Mouse (Mus musculus): ENCODE data around the gene Olfr731. TPM values are rescaled to one million over a fixed set of nuclear protein-coding genes. Genes with fewer than 3 reads are reported as not detected.

Gene Olfr731
- polyA plus RNA-seq (2014; fragmentation: Nextera tagmentation; extraction: Ambion mirVana): not detected in 2 replicates

DNA sequence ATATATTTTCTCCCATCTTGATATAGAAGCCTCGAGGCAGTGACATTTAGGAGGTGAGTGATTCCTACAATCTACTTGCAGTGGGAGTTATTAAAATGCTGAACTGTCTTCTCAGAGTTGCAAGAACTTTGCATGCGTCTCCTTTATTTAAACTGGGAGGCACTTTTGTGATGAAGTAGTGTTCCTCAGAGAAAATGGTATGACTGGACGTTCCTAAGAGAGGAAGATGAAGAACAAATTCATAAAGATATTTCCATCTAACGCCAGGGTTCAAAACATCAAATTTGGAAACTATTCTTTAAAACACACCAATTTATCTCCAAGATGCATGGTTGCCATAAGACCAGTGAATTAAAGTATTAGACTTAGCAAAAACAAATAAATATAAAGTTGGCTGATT is at the start of gene Olfr731:
Gene Olfr731 (minus strand): TSS at position 101 of the 400 bp plus-strand sequence.
- 85% methylated on average over 4 of the region's 4 CpGs for WGBS
- Histone ChIP-seq H3K4me2 (no peak within 1 kb of the TSS), H3K27me3 (ENCODE audit: control insufficient read depth, insufficient read depth, low read length) (no peaks in the 10 kb centered on the region), H3K9me3 (ENCODE audit: control insufficient read depth, low read length) (no peaks in the 10 kb centered on the region), H3K36me3 (ENCODE audit: control insufficient read depth, insufficient read depth, low read length) (no peaks in the 10 kb centered on the region), H3K9ac (ENCODE audit: low read length) (no peak within 1 kb of the TSS), H3K27ac (ENCODE audit: low read depth, low read length) (no peak within 1 kb of the TSS), H3K4me1 (ENCODE audit: control insufficient read depth, insufficient read depth, low read length) (no peaks in the 10 kb centered on the region), H3K4me3 (ENCODE audit: low read depth, low read length) (no peak within 1 kb of the TSS)
- DNase-seq (ENCODE audit: low spot score, missing footprints) (no peak), ATAC-seq (ENCODE audit: low FRiP score) (no peak)

DNA sequence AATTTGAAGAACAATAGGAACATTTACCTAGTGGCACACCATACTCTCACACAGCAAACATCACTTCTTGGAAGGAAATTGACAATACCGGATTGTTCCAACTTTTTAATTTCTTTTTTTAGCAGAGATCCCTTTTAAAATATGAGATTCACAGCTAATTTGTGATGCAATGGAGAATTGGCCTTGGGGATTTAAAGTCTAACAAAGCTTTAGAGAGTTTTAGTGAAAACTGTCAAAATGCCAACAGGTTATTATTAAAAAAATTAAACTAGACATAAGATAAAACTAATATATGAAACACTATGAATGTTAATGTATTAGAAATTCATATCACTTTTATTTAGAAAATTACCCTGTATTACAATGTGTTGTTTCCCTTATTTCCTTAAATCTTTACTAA is 42.4 kb upstream of the Olfr731 start, which contains the start of gene Olfr732:
Gene Olfr732 (minus strand): TSS at position 101 of the 400 bp plus-strand sequence.
- DNase-seq (ENCODE audit: low spot score, missing footprints): no peak
- Histone ChIP-seq H3K9me3 (ENCODE audit: control insufficient read depth, low read length) (no peaks in the 10 kb centered on the region), H3K36me3 (ENCODE audit: control insufficient read depth, insufficient read depth, low read length) (no peaks in the 10 kb centered on the region), H3K4me1 (ENCODE audit: control insufficient read depth, insufficient read depth, low read length) (no peaks in the 10 kb centered on the region), H3K4me2 (no peak within 1 kb of the TSS), H3K27ac (ENCODE audit: low read depth, low read length) (no peak within 1 kb of the TSS), H3K4me3 (ENCODE audit: low read depth, low read length) (no peak within 1 kb of the TSS), H3K9ac (ENCODE audit: low read length) (no peak within 1 kb of the TSS), H3K27me3 (ENCODE audit: control insufficient read depth, insufficient read depth, low read length) (no peaks in the 10 kb centered on the region)
- ATAC-seq (ENCODE audit: low FRiP score): no peak
- WGBS: 95% methylated on average over 1 of the region's 1 CpGs

DNA sequence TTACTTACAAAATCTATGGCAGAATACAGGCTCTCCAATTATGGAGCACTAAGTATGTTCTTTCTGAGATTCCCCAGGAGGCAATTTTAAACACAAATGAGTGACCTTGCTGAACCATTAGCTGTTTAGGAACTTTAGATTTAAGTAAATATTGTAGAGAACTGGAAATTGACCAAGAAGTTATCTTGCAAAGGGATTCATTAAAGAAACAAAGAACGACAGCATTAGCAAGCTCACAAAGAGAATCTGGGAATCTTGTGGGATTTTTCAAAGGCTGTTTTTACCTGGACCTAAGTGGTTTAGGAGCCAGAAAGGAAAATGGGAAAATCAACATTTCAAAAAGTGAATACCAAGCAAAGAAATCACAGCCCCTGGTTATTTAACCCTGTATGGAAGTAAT is 53.6 kb downstream of the Olfr731 start, which contains the start of gene Olfr730:
Gene Olfr730 (minus strand): TSS at position 101 of the 400 bp plus-strand sequence.
- no peak for ATAC-seq (ENCODE audit: low FRiP score)
- no peak within 1 kb of the TSS for H3K4me2 ChIP-seq
- H3K4me3 ChIP-seq (ENCODE audit: low read depth, low read length): no peak within 1 kb of the TSS
- WGBS: 60% methylated on average over 1 of the region's 1 CpGs
- DNase-seq (ENCODE audit: low spot score, missing footprints): no peak
- no peaks in the 10 kb centered on the region for H3K36me3 ChIP-seq (ENCODE audit: control insufficient read depth, insufficient read depth, low read length)
- no peak within 1 kb of the TSS for H3K27ac ChIP-seq (ENCODE audit: low read depth, low read length)
- H3K9me3 ChIP-seq (ENCODE audit: control insufficient read depth, low read length): no peaks in the 10 kb centered on the region
- H3K9ac ChIP-seq (ENCODE audit: low read length): no peak within 1 kb of the TSS
- no peaks in the 10 kb centered on the region for H3K27me3 ChIP-seq (ENCODE audit: control insufficient read depth, insufficient read depth, low read length)
- H3K4me1 ChIP-seq (ENCODE audit: control insufficient read depth, insufficient read depth, low read length): no peaks in the 10 kb centered on the region

Other genes with a start within 250 kb of the Olfr731 start
- gene Olfr725, start 201.5 kb downstream of the Olfr731 start, polyA plus RNA-seq (2014; fragmentation: Nextera tagmentation; extraction: Ambion mirVana): not detected in 2 replicates
- not detected in 2 replicates for gene Olfr726, start 150.9 kb downstream of the Olfr731 start, polyA plus RNA-seq (2014; fragmentation: Nextera tagmentation; extraction: Ambion mirVana)
- gene Olfr727, start 118.7 kb downstream of the Olfr731 start, polyA plus RNA-seq (2014; fragmentation: Nextera tagmentation; extraction: Ambion mirVana): not detected in 2 replicates
- not detected in 2 replicates for gene Olfr728, start 99.2 kb downstream of the Olfr731 start, polyA plus RNA-seq (2014; fragmentation: Nextera tagmentation; extraction: Ambion mirVana)
- not detected in 2 replicates for gene Olfr729, start 89.0 kb downstream of the Olfr731 start, polyA plus RNA-seq (2014; fragmentation: Nextera tagmentation; extraction: Ambion mirVana)
- gene Olfr730, start 53.7 kb downstream of the Olfr731 start, polyA plus RNA-seq (2014; fragmentation: Nextera tagmentation; extraction: Ambion mirVana): not detected in 2 replicates
- not detected in 2 replicates for gene Olfr732, start 42.3 kb upstream of the Olfr731 start, polyA plus RNA-seq (2014; fragmentation: Nextera tagmentation; extraction: Ambion mirVana)
- gene Olfr733, start 59.7 kb upstream of the Olfr731 start, polyA plus RNA-seq (2014; fragmentation: Nextera tagmentation; extraction: Ambion mirVana): not detected in 2 replicates
- gene Olfr734, start 84.9 kb upstream of the Olfr731 start, polyA plus RNA-seq (2014; fragmentation: Nextera tagmentation; extraction: Ambion mirVana): not detected in 2 replicates
- not detected in 2 replicates for gene Olfr735, start 107.0 kb upstream of the Olfr731 start, polyA plus RNA-seq (2014; fragmentation: Nextera tagmentation; extraction: Ambion mirVana)
- gene Tlr11, start 116.0 kb upstream of the Olfr731 start, polyA plus RNA-seq (2014; fragmentation: Nextera tagmentation; extraction: Ambion mirVana): not detected in 2 replicates
- gene Olfr736, start 139.3 kb upstream of the Olfr731 start, polyA plus RNA-seq (2014; fragmentation: Nextera tagmentation; extraction: Ambion mirVana): not detected in 2 replicates
- not detected in 2 replicates for gene Olfr738, start 165.7 kb upstream of the Olfr731 start, polyA plus RNA-seq (2014; fragmentation: Nextera tagmentation; extraction: Ambion mirVana)
- not detected in 2 replicates for gene Olfr739, start 176.8 kb upstream of the Olfr731 start, polyA plus RNA-seq (2014; fragmentation: Nextera tagmentation; extraction: Ambion mirVana)
- not detected in 2 replicates for gene Olfr740, start 203.7 kb upstream of the Olfr731 start, polyA plus RNA-seq (2014; fragmentation: Nextera tagmentation; extraction: Ambion mirVana)
- not detected in 2 replicates for gene Olfr741, start 230.9 kb upstream of the Olfr731 start, polyA plus RNA-seq (2014; fragmentation: Nextera tagmentation; extraction: Ambion mirVana)

Measured in midbrain, embryonic 11.5 days (tissue).